Mouse (Mus musculus) cortical plate, adult 2 months (tissue): ENCODE results near the gene Ncln.

ENCODE experiments used
- CTCF ChIP-seq: fragments of 200-500 bp; IDR thresholded peaks from 2 replicates; pipeline ENCODE4 v1.5.1; 2011; ENCODE audit warnings: mild to moderate bottlenecking, control low read depth, low read length; ENCODE audit not compliant: insufficient read depth; ENCODE audit errors: extremely low read depth
- POLR2A ChIP-seq: fragments of 200-500 bp; IDR thresholded peaks from 2 replicates; pipeline ENCODE4 v1.6.1; 2011; ENCODE audit warnings: mild to moderate bottlenecking, low read length, control low read depth; ENCODE audit not compliant: insufficient read depth; ENCODE audit errors: extremely low read depth

GRCm38 (mm10) chr10:81517227-81517626 is 21.0 kb upstream of the Ncln start:
- TF ChIP-seq POLR2A (no peak), CTCF (no peak)
